Mouse (Mus musculus) liver, embryonic 11.5 days (tissue): Measurements from ENCODE around the gene Fkbp4. TPM values are rescaled to one million over a fixed set of nuclear protein-coding genes. Genes with fewer than 3 reads are reported as not detected.

Source experiments
- ATAC-seq: fragments of 200-750 bp; cut with Nextera tagmentation; replicated peaks from 2 replicates; pipeline ENCODE4 v1.8.0; 2017; ENCODE audit warnings: moderate number of reproducible peaks, mild to moderate bottlenecking, moderate TSS enrichment, moderate library complexity; ENCODE audit not compliant: low FRiP score
- DNase-seq: peaks from one replicate; pipeline ENCODE4 v3.0.0-alpha.2; 2017; ENCODE audit warnings: low spot score
- H3K27ac ChIP-seq: fragments of 300-500 bp; sonication (generic); 2 replicates; pipeline ENCODE4 v1.5.1; 2014; ENCODE audit warnings: mild to moderate bottlenecking, low read depth, low read length, control low read depth
- H3K27me3 ChIP-seq: fragments of 300-500 bp; sonication (generic); replicated peaks from 2 replicates; pipeline ENCODE4 v1.6.1; 2014; ENCODE audit warnings: low read length, mixed read lengths; ENCODE audit not compliant: control insufficient read depth, insufficient read depth
- H3K36me3 ChIP-seq: fragments of 300-500 bp; sonication (generic); 2 replicates; pipeline ENCODE4 v1.6.1; 2014; ENCODE audit warnings: mild to moderate bottlenecking, low read length, moderate library complexity, mixed read lengths; ENCODE audit not compliant: control insufficient read depth, insufficient read depth
- H3K4me1 ChIP-seq: fragments of 300-500 bp; sonication (generic); replicated peaks from 2 replicates; pipeline ENCODE4 v1.6.1; 2014; ENCODE audit warnings: low read length, mixed read lengths; ENCODE audit not compliant: control insufficient read depth, insufficient read depth
- H3K4me2 ChIP-seq: fragments of 300-500 bp; sonication (generic); 2 replicates; pipeline ENCODE4 v1.6.1; 2014; ENCODE audit warnings: mild to moderate bottlenecking, control low read depth, moderate library complexity
- H3K4me3 ChIP-seq: fragments of 300-500 bp; sonication (generic); 2 replicates; pipeline ENCODE4 v1.5.1; 2014; ENCODE audit warnings: low read depth, low read length, control low read depth
- H3K9ac ChIP-seq: fragments of 300-500 bp; sonication (generic); 2 replicates; pipeline ENCODE4 v1.6.1; 2014; ENCODE audit warnings: low read depth, low read length, control low read depth
- H3K9me3 ChIP-seq: fragments of 300-500 bp; sonication (generic); 2 replicates; pipeline ENCODE4 v1.6.1; 2016; ENCODE audit warnings: low read length, inconsistent platforms, mixed read lengths; ENCODE audit not compliant: control insufficient read depth
- WGBS: fragments of 180-500 bp; shearing (Covaris S2); extraction: QIAGEN DNeasy Blood & Tissue Kit; methylation state at CpG from one replicate; pipeline ENCODE4 v1.1.7; 2014; 5-methylcytosine and 5-hydroxymethylcytosine counted together
- polyA plus RNA-seq: library from polyadenylated mRNA; unstranded; fragments of >200 nt; fragmentation: Nextera tagmentation; extraction: Ambion mirVana; gene quantifications from 2 replicates; pipeline ENCODE4 v1.2.1, GENCODE M21; 2014

The Fkbp4 gene
- 541 and 572 TPM in 2 replicates for polyA plus RNA-seq

GRCm38 (mm10) chr6:128438317-128438870, at the start of gene Fkbp4:
TSS of gene Fkbp4 (minus strand) at chr6:128438677.
- peak within 1 kb of the TSS; percentile 90 for H3K27ac ChIP-seq
- H3K4me3 ChIP-seq, result peak within 1 kb of the TSS; percentile 99
- no peaks in the 10 kb centered on the region for H3K9me3 ChIP-seq
- ATAC-seq (peak; percentile 93), DNase-seq (peak; percentile 91)
- peaks cover 16% of the 10 kb centered on the region for H3K4me1 ChIP-seq
- peak within 1 kb of the TSS; percentile 74 for H3K4me2 ChIP-seq
- under 1% methylated on average over 67 of the region's 67 CpGs for WGBS
- no peaks in the 10 kb centered on the region for H3K27me3 ChIP-seq
- H3K9ac ChIP-seq, result peak within 1 kb of the TSS; percentile 99
- peaks cover 31% of the 10 kb centered on the region for H3K36me3 ChIP-seq

GRCm38 (mm10) chr6:128487736-128488135, 49.3 kb upstream of the Fkbp4 start:
- no peak for DNase-seq

GRCm38 (mm10) chr6:128479463-128480454, 41.3 kb upstream of the Fkbp4 start:
- Histone ChIP-seq H3K9ac (0 out of 2 replicates have a peak overlapping the region, but pooled peaks have one; percentile 30), H3K9me3 (no peaks in the 10 kb centered on the region), H3K36me3 (no peaks in the 10 kb centered on the region), H3K4me2 (peak overlapping the region; percentile 49), H3K4me3 (no peak overlapping the region), H3K27ac (no peak overlapping the region), H3K27me3 (peaks cover 2% of the 10 kb centered on the region; the same call in 1 of the 2 replicates), H3K4me1 (no peaks in the 10 kb centered on the region)
- ATAC-seq, result peak; percentile 91
- 16% methylated on average over 26 of the region's 26 CpGs for WGBS
- peak; percentile 95 for DNase-seq

More at GRCm38 (mm10) chr6:128487736-128488135, 49.3 kb upstream of the Fkbp4 start:
- H3K4me3 ChIP-seq, result no peak overlapping the region
- H3K4me1 ChIP-seq, result no peaks in the 10 kb centered on the region
- 83% methylated on average over 11 of the region's 11 CpGs for WGBS
- no peak overlapping the region for H3K9ac ChIP-seq
- H3K36me3 ChIP-seq, result no peaks in the 10 kb centered on the region
- no peaks in the 10 kb centered on the region for H3K27me3 ChIP-seq
- no peak for ATAC-seq
- no peak overlapping the region for H3K27ac ChIP-seq
- no peak overlapping the region for H3K4me2 ChIP-seq
- H3K9me3 ChIP-seq, result no peaks in the 10 kb centered on the region

GRCm38 (mm10) chr6:128477495-128477894, 39.0 kb upstream of the Fkbp4 start:
- no peaks in the 10 kb centered on the region for H3K9me3 ChIP-seq
- 19% methylated on average over 4 of the region's 4 CpGs for WGBS
- H3K4me1 ChIP-seq, result no peaks in the 10 kb centered on the region
- DNase-seq (no peak), ATAC-seq (no peak)
- H3K9ac ChIP-seq, result no peak overlapping the region
- H3K36me3 ChIP-seq, result no peaks in the 10 kb centered on the region
- no peak overlapping the region for H3K4me3 ChIP-seq
- no peak overlapping the region for H3K27ac ChIP-seq
- no peak overlapping the region for H3K4me2 ChIP-seq
- peaks cover 2% of the 10 kb centered on the region; the same call in 1 of the 2 replicates for H3K27me3 ChIP-seq

- no peak overlapping the region for H3K27ac ChIP-seq
- 77% methylated on average over 6 of the region's 6 CpGs for WGBS
- H3K36me3 ChIP-seq, result no peaks in the 10 kb centered on the region
Observed at GRCm38 (mm10) chr6:128474112-128474511, 35.6 kb upstream of the Fkbp4 start.

GRCm38 (mm10) chr6:128469451-128469850, 31.0 kb upstream of the Fkbp4 start:
- DNase-seq (peak; percentile 68), ATAC-seq (peak; percentile 37; the same call in 1 of the 2 replicates)
- Histone ChIP-seq H3K36me3 (no peaks in the 10 kb centered on the region), H3K4me3 (no peak overlapping the region), H3K4me1 (peaks cover 8% of the 10 kb centered on the region), H3K9me3 (no peaks in the 10 kb centered on the region), H3K9ac (no peak overlapping the region), H3K27ac (no peak overlapping the region), H3K27me3 (no peaks in the 10 kb centered on the region), H3K4me2 (peak overlapping the region; percentile 20; the same call in 1 of the 2 replicates)
- 8% methylated on average over 11 of the region's 12 CpGs for WGBS

More at GRCm38 (mm10) chr6:128474112-128474511, 35.6 kb upstream of the Fkbp4 start:
- ATAC-seq (no peak), DNase-seq (no peak)
- H3K4me3 ChIP-seq, result no peak overlapping the region
- H3K27me3 ChIP-seq, result no peaks in the 10 kb centered on the region
- H3K9me3 ChIP-seq, result no peaks in the 10 kb centered on the region
- no peaks in the 10 kb centered on the region for H3K4me1 ChIP-seq
- no peak overlapping the region for H3K4me2 ChIP-seq
- H3K9ac ChIP-seq, result no peak overlapping the region

GRCm38 (mm10) chr6:128467298-128467697, 28.8 kb upstream of the Fkbp4 start:
- Histone ChIP-seq H3K4me2 (no peak overlapping the region), H3K4me3 (no peak overlapping the region), H3K36me3 (no peaks in the 10 kb centered on the region), H3K9me3 (no peaks in the 10 kb centered on the region), H3K27ac (no peak overlapping the region), H3K9ac (no peak overlapping the region), H3K4me1 (peaks cover 8% of the 10 kb centered on the region), H3K27me3 (no peaks in the 10 kb centered on the region)
- ATAC-seq (no peak), DNase-seq (no peak)
- WGBS, result 41% methylated on average over 2 of the region's 2 CpGs

GRCm38 (mm10) chr6:128466563-128466962, 28.1 kb upstream of the Fkbp4 start:
- ATAC-seq (peak; percentile 79), DNase-seq (no peak)
- 43% methylated on average over 3 of the region's 3 CpGs for WGBS
- no peak overlapping the region for H3K27ac ChIP-seq
- peaks cover 8% of the 10 kb centered on the region for H3K4me1 ChIP-seq
- no peaks in the 10 kb centered on the region for H3K9me3 ChIP-seq
- H3K36me3 ChIP-seq, result no peaks in the 10 kb centered on the region
- no peak overlapping the region for H3K4me3 ChIP-seq
- no peak overlapping the region for H3K9ac ChIP-seq
- H3K27me3 ChIP-seq, result no peaks in the 10 kb centered on the region
- no peak overlapping the region for H3K4me2 ChIP-seq
